Mouse (Mus musculus) skeletal muscle tissue, postnatal 0 days (tissue): ENCODE measurements around the gene L3mbtl3. TPM values are rescaled to one million over a fixed set of nuclear protein-coding genes. Genes with fewer than 3 reads are reported as not detected.

ENCODE experiments used
- microRNA-seq, 2 experiments: library from miRNA; unstranded; fragments of <30 nt; microRNA quantifications; one replicate each; pipeline ENCODE4; 2016
- polyA plus RNA-seq: library from polyadenylated mRNA; unstranded; fragments of >200 nt; fragmentation: Nextera tagmentation; extraction: Ambion mirVana; gene quantifications from 2 replicates; pipeline ENCODE4 v1.2.1, GENCODE M21; 2015

Gene L3mbtl3
- 3.5 and 3.8 TPM in 2 replicates for polyA plus RNA-seq

GRCm38 (mm10) chr10:26375790-26376545 is at the start of gene L3mbtl3:
TSS of gene L3mbtl3 (minus strand) at chr10:26375971.

GRCm38 (mm10) chr10:26229488-26229887 is 146.3 kb downstream of the L3mbtl3 start, which contains the start of gene Samd3:
TSS of gene Samd3 (plus strand) at chr10:26229707.

Small RNAs within 50 kb of the gene (microRNA-seq; reads per million reads assigned to microRNA genes)
- gene Gm27754, result 0 reads per million in 2 experiments

Other genes starting within 250 kb of the L3mbtl3 start
- gene Samd3, start 146.3 kb downstream of the L3mbtl3 start, polyA plus RNA-seq, result not detected in 2 replicates